Mouse (Mus musculus) left cerebral cortex, postnatal 14 days (tissue): ENCODE measurements at regions not wholly inside any gene's neighbourhood (a gene's known extent, or its start where the extent isn't known, plus 50 kb on each side); places are given as distances from the start of the nearest gene placed in this dataset.

Source experiments
- DNase-seq, 2 experiments: peaks; one replicate each; pipeline ENCODE4 v3.0.0; 2021 to 2022; ENCODE audit warnings: low spot score in 2 of 2, mixed read lengths in 1 of 2
- intact Hi-C: fragments of 180-260 bp; cut with DNase I; formaldehyde crosslinking; loops from one replicate; pipeline ENCODE4 v1.15.1; 2025

DNA sequence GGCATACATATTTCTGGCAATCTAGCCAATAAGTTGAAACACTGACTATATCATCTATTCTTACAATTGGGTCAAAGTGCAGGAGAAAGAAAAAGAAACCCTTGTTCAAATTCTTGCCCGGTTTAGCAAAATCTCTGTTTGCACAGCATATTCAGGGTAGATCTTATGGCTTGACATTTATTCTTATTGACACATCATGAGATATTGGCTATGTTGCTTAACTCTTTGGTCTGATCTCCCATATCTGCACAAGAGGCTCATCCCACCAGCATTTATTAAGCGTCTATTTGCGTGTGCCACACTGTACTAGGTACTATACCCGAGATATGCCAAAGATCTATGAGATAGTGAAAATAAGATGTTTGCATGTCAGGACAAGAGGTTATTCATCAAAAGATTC, 212.9 kb upstream of the Prep start:
- intact Hi-C loops: no loop called here
- DNase-seq: no peak

DNA sequence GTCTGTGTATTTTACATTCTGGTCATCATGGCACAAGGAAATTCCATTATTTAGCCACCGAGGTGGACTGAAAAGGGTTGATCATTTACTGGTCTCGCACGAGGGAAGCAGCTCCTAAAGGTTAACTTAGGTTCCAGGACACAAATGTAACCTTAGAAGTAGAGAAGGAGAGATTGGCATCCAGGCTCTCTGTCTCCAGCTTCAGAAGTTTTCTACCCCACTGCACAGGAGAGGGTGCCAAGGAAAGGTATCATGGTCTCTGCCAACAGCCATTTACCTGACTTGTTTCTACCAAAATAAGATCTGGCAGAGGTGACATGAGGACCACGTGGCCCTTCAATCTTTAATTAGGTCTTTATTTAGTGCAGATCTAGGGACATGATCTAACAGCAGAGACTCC, 218.0 kb upstream of the Prep start:
- intact Hi-C loops: no loop called here

DNA sequence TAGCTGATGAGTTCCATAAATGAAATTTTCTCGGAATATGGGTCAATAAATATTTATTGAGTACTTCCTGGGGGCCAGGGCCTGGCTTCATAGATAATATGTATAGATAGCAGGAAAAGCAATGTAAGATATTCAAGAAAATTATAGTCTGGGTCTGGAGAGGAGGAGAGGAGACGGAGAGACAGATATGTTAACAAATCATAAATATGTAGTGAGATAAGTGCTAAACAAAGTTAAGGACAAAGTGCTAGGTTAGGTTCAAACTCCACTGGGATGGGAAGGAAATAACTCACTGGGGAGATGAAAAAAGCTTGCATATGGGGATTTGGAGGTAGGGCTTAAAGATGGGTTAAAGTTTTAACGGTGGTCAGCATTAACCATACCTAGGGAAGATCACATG, 220.2 kb upstream of the Prep start:
- intact Hi-C loops: no loop called here
- no peak for DNase-seq

More for the DNA sequence above, 218.0 kb upstream of the Prep start:
- DNase-seq: no peak

DNA sequence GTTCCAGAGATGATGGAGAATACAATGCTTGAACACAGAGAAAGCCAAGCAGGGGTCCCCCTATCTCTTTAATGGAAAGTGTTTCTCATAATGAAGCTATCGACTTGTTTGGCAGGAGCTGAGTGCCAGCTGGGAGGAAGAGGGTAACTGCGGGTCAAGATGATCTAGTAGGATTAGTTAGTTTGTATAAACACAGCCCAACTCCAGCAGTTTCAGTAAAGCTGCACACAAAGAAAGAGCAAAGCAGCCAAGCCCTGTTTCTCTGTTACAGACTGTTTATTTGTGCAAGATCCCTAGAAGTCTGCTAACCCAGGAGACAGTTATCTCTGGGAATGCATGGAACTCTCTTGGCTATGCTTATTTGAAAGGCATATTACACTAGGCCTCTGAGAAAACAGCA, 220.9 kb upstream of the Prep start:
- DNase-seq: no peak

DNA sequence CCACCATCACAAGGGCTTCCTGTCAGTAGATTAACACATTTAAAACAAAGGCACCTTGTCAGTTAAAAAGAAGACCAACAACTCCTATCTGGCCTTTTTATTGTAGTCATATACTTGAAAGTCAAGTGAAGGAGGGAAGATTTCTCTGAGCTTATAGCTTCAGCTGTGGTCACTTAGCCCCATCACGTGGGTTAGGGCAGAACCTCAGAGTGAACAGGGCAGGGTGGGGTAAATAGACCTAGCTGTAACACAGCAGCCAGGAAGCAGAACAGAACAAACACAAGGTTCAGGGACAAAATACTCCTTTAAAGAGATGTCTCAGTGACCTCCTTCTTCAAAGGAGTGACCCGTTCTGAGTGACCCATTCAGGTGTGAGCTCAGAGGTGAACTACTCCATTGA, 226.6 kb upstream of the Prep start:
- intact Hi-C loops: no loop called here
- DNase-seq: no peak

More for the DNA sequence above, 220.9 kb upstream of the Prep start:
- intact Hi-C loops: no loop called here

DNA sequence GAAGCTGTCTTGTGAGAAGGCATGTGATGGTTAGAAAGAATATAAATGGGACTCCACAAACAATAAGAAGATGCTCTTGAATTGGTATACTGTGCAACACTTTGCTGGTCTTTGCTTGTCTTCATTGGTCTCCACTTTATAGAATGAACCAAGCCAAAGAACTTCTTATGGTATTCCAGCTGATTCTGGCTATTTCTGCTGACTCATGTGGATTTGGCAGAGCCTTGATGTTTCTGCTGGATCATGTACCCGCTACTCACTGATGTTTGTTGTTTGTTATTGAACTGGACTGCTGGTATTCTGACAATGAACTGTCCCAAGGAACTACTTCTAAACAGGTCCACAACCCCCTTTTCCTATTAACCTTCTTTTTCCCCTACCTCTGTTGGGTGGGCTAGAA, 234.5 kb upstream of the Prep start:
- intact Hi-C loops: no loop called here
- no peak for DNase-seq

DNA sequence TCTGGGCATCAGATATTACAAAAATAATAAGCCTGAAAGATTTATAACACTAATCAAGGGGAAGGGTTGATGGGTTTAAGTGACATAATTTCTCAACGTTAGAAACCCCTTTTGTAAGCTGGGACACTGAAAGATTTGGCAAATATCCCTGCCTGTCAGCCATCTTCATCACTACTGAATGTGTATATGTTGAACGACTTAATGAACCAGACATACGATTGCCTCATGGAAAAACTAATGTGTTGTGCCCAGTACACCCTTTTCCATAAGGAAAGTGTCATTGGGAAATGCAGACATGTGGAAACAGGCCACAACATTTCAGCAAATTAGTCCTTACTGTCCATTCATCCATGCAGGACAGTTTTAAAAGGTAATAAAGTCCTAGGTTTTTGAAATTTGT, 240.7 kb upstream of the Prep start:
- DNase-seq: no peak
- intact Hi-C loops: no loop called here

DNA sequence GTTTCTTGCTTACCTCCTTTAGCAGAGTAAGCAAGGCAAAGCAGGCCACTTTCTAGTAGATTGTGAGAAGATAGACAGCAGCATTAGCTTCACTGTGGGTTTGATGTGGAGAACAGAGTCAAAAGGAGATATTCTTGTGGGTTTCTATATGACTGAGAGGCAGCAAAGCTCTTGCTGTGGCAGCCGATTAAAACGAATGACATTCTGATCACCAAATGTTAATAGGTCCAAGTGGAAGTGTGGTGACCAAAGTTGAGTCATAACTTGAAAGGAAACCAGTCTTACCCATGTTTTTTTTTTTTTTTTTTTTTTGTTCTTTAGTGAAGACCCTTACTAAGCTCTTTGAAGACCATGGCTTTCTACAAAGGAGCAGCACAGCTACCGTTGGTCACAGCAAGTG, 245.3 kb upstream of the Prep start:
- intact Hi-C loops: no loop called here
- DNase-seq: no peak

DNA sequence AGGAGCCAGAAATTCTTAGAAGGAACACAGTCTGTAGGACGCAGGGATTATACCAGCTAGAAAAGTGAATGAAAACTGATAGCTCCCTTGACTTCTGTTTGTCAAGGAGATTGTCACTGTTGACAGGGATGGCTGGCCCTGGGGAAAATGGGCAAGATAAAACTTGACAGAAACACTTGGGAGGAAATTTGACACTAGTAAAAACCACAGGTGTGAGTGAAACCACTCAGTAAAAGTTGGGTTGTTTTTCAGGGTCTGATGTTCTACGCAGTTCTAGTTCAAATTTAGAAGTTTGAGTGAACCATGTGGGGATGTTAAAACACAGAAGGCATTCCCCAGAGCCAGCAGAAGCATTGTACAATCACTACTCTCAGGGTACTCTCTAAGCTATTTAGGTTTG, 246.6 kb upstream of the Prep start:
- DNase-seq: no peak
- intact Hi-C loops: no loop called here

DNA sequence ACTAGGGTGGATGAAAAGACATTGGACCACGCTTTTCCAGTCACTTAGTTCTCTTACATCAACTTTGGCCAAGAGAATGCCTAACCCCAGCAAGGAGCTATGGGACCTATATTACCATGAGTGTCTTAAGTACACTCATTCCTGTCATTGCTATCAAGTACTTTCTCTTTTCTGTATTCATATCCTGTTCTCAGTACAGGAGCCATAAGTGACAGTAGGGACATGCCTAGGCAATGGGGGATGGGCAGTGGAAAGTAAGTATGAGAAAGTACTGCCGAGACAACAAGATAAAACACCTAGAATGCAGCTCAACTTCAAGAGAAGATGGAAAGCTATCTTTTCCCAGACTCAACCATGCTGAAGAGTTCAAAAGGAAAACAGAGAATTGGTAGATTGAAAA, 247.6 kb upstream of the Prep start:
- intact Hi-C loops: no loop called here
- no peak for DNase-seq

DNA sequence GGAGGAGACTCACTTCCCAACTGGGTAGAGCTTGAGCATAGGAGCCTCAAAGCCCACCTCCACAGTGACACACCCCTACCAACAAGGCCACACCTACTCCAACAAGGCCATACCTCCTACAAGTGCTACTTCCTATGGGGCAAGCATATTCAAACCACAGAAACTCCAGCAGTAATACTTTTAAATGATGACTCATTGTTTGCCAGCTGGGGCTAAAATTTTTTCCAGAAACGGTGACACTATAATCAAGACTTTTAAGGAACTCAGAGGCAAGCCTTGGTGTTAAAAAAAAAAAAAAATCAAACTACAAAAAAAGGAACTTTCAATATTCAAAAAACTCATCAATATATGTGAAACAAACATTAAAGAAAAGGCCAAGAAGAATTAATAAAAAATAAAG, 248.4 kb upstream of the Prep start:
- DNase-seq: no peak
- intact Hi-C loops: no loop called here

DNA sequence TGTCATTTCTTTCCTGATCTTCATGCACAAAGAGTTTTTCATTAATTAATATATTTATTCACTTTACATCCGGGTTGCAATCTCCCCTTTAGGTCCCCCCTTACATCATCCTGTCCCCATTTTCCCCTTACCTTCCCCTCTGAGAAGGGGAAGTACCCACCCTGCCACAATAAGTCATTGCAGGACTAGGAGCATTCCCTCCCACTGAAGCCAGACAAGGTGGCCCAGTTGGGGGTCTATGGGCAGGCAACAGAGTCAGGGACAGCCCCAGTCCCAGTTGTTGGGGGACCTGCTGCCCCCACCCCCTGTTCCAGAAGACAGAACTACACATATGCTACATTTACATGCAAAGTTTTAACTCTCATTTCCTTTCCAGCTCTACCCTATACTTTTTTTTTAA, 267.9 kb upstream of the Prdm1 start:
- intact Hi-C loops: no loop called here
- no peak for DNase-seq

DNA sequence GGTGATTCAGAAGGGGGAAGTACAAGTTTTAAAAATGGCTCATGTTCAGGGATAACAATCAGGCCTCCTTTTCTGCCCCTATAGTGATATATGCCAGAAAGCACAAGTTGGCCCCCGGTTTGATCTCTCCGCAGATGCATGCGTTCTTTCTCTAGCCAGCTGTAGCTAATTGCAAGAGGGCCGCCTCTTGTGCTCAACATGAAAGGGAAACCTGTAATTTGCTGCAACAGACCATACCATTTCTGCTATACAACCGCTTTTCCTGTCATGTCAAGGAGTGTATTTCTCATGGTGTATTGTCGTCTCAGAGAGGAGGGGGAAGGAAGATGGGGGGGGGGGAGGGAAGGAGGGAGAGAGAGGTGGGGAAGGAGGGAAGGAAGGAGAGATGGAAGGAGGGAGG, 257.1 kb upstream of the Prdm1 start:
- intact Hi-C loops: no loop called here

DNA sequence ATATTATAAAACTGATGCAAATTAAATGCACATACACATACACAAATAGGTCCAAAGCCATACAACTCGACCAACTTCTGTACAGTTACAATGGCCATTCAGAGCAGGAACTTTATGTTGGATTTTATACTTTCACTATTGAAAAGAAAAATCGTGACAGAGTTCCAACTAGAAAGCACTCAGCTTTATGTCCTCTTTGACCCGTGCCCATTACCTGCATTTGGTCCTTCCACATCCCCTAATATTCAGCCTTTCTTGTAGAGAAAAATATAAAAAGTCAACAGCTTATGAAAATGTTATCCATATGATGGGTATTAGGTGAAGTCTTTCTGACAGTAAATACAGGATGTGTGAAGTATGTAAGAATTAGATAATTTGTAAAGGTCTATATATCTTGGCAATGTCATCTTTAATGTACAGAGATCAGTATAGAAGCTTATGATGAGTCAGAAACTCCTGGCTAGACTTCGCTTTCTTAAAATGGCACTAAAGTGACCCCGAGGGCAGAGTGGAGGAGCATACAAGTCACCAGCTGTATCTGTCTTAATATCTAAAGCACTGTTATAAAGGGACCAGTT, 252.2 kb upstream of the Prdm1 start:
- intact Hi-C loops: no loop called here
- DNase-seq: no peak

More for the DNA sequence above, 257.1 kb upstream of the Prdm1 start:
- DNase-seq: peak in 1 of 2 experiments; percentile 2

DNA sequence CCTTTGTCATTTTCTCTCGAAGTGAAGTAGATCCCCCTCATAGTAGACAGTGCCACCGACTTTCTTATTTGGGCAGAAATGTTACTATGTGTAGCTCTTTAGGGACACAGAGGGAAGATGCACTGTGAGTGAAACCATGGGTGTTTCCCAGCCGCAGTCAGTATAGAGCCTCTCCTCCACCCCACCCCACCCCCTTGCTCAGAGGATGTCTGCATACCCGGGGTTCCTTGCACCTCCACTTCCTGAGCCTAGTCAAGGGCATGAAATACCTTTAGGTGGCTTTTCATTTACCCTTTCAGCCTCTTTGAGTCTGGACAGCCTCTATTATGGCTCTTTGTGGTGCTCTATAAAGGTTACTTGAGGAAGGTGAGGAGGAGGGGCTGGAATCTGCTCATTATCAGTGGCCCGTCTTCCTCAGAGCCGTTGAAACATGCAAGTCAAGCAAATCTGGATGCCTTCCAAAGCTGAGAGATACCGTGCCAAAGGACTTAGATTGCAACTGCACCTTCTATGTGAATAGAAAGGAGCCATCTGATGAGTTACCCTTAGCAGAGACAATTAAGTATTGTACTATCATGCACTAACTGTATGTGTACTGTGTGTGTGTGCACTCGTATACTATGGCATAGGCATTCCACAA, 251.4 kb upstream of the Prdm1 start:
- no peak for DNase-seq
- intact Hi-C loops: no loop called here

DNA sequence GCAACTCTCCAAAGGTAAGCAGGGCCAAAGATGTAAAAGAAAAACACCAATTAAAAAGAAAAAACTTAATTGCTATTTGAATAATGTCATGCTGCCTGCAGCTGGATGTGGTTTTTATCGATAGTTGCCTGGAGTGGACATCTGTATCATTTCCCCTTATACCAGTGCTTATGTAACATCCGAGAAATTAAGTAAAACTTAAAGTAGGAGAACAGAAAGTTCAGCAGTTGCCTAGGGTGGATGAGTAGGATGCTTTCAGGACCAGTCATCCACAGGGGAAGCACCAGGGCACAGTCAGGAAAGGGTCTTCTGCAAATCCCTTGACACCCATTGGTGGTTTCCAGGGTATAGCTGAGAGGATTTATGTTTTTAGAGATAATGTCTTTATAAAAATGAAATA, 248.9 kb upstream of the Prdm1 start:
- DNase-seq: no peak
- intact Hi-C loops: no loop called here

DNA sequence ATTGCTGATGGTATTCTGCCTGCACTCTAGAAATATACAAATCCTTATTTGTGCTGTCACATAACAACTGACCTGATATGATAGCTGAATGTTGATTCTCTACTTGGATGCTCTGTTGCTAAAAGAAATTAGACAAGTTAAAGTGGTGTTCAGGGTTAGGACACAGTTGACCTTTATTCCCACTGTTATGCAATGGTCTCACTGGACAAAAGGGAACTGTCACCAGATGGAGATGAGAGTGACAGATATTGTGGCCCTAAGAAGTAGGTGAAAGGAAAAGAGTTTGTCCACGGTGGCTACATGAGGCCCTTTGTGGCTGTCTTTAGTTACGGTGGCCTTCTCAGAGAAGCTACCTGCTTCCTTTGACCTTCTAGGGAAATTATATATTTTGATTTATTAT, 247.9 kb upstream of the Prdm1 start:
- no peak for DNase-seq
- intact Hi-C loops: no loop called here

DNA sequence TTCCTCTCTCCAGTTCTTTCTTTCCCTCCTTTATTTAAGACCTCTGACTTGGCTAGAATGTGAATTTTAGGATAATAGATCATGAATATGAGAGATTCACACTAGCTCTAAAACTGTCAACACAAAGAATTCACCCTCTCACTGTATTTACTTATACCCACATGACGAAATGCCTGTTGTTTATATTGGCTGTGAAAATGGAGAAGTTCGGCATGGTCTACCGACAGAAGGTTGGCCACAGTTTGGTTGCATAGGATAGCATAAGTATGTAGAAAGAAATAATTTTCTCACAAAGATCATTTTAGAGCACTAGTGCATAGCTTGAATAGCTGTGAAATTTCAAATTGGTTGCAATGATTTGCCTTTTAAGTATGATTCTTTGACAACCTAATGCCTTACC, 237.2 kb upstream of the Prdm1 start:
- intact Hi-C loops: no loop called here
- no peak for DNase-seq

DNA sequence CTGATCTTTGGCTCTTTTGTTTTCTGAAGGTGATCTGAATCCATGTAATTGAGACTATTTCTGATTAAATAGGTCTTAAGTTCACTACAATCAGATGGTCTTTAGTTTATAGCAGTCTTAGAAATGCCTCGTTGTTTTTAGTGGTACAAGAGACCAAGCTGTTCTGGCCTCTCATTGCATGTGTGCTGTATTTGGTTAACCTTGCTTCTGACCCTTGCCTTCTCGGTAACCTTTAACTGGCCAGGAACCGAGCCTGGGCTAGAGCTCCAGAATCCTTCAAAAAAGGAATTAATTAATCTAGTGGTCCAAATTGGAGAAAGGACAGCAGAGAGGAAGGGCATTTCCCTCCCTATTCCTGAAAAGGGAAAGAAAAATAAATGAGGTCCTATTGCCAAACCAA, 234.8 kb upstream of the Prdm1 start:
- intact Hi-C loops: no loop called here
- DNase-seq: no peak

DNA sequence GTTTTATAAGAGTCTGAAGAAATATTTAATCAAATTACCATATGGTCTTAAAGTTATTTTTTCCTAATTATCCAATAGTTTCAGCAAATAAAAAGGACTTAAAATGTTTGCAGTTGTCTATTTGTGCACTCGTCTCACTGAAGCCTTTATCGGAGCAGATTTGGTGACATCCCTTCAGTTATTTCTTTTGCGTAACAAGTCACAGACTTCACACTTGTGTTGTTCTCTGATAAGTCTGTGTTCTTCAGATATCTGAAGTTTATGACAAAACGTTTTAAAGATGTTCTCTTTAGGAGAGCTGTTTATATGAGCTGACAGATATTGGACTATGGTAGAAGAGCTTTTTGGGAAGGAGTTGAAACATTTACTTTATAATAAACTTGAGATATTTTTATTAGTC, 233.8 kb upstream of the Prdm1 start:
- DNase-seq: no peak
- intact Hi-C loops: no loop called here

DNA sequence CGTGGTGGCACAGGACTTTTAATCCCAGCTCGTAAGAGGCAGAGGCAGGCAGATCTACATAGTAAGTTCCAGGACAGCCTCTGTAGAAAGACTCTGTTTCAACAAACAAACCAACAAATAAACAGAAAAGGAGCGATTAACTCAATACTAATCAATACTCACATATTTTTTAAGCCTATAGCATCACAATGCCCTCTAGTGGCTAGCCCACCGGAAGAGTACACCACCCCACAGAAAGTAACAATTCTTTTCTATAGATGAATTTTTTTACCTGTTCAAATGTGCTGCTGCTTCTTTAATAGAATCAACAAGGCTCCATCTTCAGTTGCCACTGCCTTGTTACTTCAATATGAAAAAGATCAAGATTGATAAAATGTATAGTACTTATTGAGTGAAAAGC, 233.0 kb upstream of the Prdm1 start:
- intact Hi-C loops: no loop called here
- DNase-seq: no peak
